Comparison of ENCODE assay signal across 8 mouse cellular contexts in the genomic region with DNA sequence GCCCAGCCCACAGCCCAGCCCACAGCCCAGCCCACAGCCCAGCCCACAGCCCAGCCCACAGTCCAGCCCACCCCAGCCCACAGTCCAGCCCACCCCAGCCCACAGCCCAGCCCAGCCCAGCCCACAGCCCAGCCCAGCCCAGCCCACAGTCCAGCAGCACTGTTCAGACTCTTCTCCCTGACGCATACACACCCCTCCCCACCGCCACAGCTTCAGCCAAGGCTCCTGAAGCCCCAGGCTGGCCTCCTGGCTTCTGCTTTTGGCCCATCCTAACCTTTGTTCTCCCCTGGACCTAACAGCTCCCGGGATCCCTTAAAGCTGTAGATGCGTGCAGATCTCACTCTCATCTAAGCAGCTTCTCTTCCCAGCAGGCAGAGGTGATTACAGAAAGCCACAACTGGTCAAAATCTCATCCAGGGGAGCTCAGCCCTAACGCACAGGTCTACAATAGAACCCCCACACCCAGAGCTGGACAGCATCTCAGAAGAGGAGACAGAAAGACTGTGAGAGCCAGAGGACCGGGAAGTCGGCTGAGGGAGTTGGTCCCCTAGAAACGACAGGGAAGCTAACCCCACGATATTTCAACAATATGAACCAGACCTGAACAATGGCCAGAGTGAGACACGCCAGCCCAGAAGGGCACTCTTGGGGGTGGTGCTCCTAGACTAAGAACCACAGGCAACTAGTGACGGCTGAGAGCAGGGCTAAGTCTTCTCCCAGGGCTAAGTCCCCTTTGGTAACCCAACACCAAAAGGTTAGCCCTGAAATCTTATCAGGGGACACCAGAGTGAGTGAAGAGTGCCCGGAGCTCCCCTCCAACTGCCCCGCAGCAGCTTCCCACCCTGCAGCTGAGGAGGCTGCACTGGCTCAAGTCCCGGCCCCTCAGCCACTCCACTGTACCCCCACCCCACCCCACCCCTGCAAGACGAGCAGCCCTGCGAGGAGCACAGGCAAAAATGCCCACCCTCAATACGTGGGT. TPM values are rescaled to one million over a fixed set of nuclear protein-coding genes. Genes with fewer than 3 reads are reported as not detected.
A peak's percentile ranks its signal among the peaks of the same experiment; 100 is the strongest.
DNase-seq lines count a peak whose midpoint lies in the region; ATAC-seq and TF ChIP-seq lines count a peak whose summit lies in the region.

No protein-coding gene starts in this region.

- no peaks in the 10 kb centered on the region for H3K9me3 ChIP-seq in stomach, embryonic 16.5 days (replicated peaks; ENCODE audit: control insufficient read depth, low read length)

- H3K9ac ChIP-seq in stomach, embryonic 16.5 days (ENCODE audit: low read length) = peak overlapping the region; percentile 59

- no peak overlapping the region for H3K4me3 ChIP-seq in embryonic fibroblast, embryonic 13.5 days (ENCODE audit: insufficient read depth, low read length)
- H3K4me3 ChIP-seq in kidney, adult 2 months (ENCODE audit: insufficient read depth, low read depth, low read length) = no peak overlapping the region
- H3K4me3 ChIP-seq in stomach, embryonic 16.5 days (replicated peaks; ENCODE audit: low read length) = peak overlapping the region; percentile 23

- H3K27me3 ChIP-seq in kidney, adult 2 months (replicated peaks; ENCODE audit: control insufficient read depth, insufficient read depth, low read length) = no peaks in the 10 kb centered on the region
- no peaks in the 10 kb centered on the region for H3K27me3 ChIP-seq in stomach, embryonic 16.5 days (ENCODE audit: control insufficient read depth, insufficient read depth, low read length)

- peak; percentile 96 for DNase-seq in heart, adult 11 months
- no peak for DNase-seq in heart, adult 9 months (ENCODE audit: low spot score in 2 of 2)
- DNase-seq in kidney, adult 2 months = peak; percentile 79
- peak; percentile 60 for DNase-seq in lung, postnatal 10 days
- DNase-seq in cerebellum, postnatal 25 days = no peak
- no peak for DNase-seq in spleen, adult 12 weeks (ENCODE audit: low spot score)

- H3K4me2 ChIP-seq in stomach, embryonic 16.5 days (ENCODE audit: low read depth, low read length) = peak overlapping the region; percentile 53

- no peaks in the 10 kb centered on the region; the same call in 1 of the 2 replicates for H3K36me3 ChIP-seq in kidney, adult 2 months (ENCODE audit: control insufficient read depth, insufficient read depth, low read length)
- no peaks in the 10 kb centered on the region for H3K36me3 ChIP-seq in stomach, embryonic 16.5 days (ENCODE audit: control insufficient read depth, insufficient read depth, low read length)

- ATAC-seq in stomach, embryonic 16.5 days (ENCODE audit: insufficient read depth, low FRiP score) = peak; percentile 79

- H3K27ac ChIP-seq in embryonic fibroblast, embryonic 13.5 days (ENCODE audit: insufficient read depth, low read length) = no peak overlapping the region
- 0 out of 2 replicates have a peak overlapping the region, but pooled peaks have one; percentile 8 for H3K27ac ChIP-seq in kidney, adult 2 months (ENCODE audit: insufficient read depth, low read depth, low read length)
- H3K27ac ChIP-seq in stomach, embryonic 16.5 days (ENCODE audit: low read length) = peak overlapping the region; percentile 72

- TF ChIP-seq CTCF in embryonic fibroblast, embryonic 13.5 days (IDR thresholded peaks at IDR 0.05; ENCODE audit: borderline replicate concordance, insufficient read depth, low read length) = no peak
- no peak for TF ChIP-seq CTCF in kidney, adult 2 months (conservative IDR thresholded peaks at IDR 0.05; ENCODE audit: insufficient read depth, insufficient read length, low read depth, low read length)

- peaks cover 5% of the 10 kb centered on the region for H3K4me1 ChIP-seq in embryonic fibroblast, embryonic 13.5 days (ENCODE audit: control insufficient read depth, insufficient read depth, low read length)
- H3K4me1 ChIP-seq in kidney, adult 2 months (ENCODE audit: control insufficient read depth, insufficient read depth, low read length) = peaks cover 33% of the 10 kb centered on the region
- peaks cover 15% of the 10 kb centered on the region for H3K4me1 ChIP-seq in stomach, embryonic 16.5 days (ENCODE audit: control insufficient read depth, insufficient read depth, low read length)

- TF ChIP-seq POLR2A in embryonic fibroblast, embryonic 13.5 days (IDR thresholded peaks at IDR 0.05; ENCODE audit: low read depth, low read length) = peak; percentile 53; the same call in 1 of the 2 replicates
- no peak for TF ChIP-seq POLR2A in kidney, adult 2 months (IDR thresholded peaks at IDR 0.05; ENCODE audit: low read depth, low read length)

- 19% methylated on average over 17 of the region's 17 CpGs for WGBS in kidney, adult 2 months
- 11% methylated on average over 17 of the region's 17 CpGs for WGBS in stomach, embryonic 16.5 days

RNA-seq across cellular contexts. Expression of a gene that starts 14.7 kb away (rescaled TPM):
- polyA plus RNA-seq in embryonic fibroblast, embryonic 13.5 days (2011; ENCODE audit: insufficient read length, low read depth, missing spikeins) = 40.2 and 40.8 TPM in 2 replicates
- 8.0 and 17.0 TPM in 2 replicates for polyA plus RNA-seq in kidney, adult 2 months (2012; rRNA removed)
- polyA plus RNA-seq in stomach, embryonic 16.5 days (2015; fragmentation: Nextera tagmentation; extraction: Ambion mirVana) = 14.4 and 14.8 TPM in 2 replicates

RNA-seq across cellular contexts. Expression of a gene that starts 26.9 kb away (rescaled TPM):
- 2.9 and 4.7 TPM in 2 replicates for polyA plus RNA-seq in embryonic fibroblast, embryonic 13.5 days (2011; ENCODE audit: insufficient read length, low read depth, missing spikeins)
- 286 and 363 TPM in 2 replicates for polyA plus RNA-seq in kidney, adult 2 months (2012; rRNA removed)
- polyA plus RNA-seq in stomach, embryonic 16.5 days (2015; fragmentation: Nextera tagmentation; extraction: Ambion mirVana) = 103 and 124 TPM in 2 replicates

Comparison
In these comparisons a context has a peak if more than half of its experiments do, and no peak if none do; other contexts are left out.
1. DNase-seq: peak in heart, adult 11 months (single experiment), kidney, adult 2 months (single experiment) and lung, postnatal 10 days (single experiment); none in heart, adult 9 months (0 of 2), cerebellum, postnatal 25 days (0 of 2) and spleen, adult 12 weeks (single experiment).
2. RNA of a gene that starts 26.9 kb away (polyA plus RNA-seq): 286 to 363 TPM in kidney, adult 2 months and 103 to 124 TPM in stomach, embryonic 16.5 days; 2.9 to 4.7 TPM in embryonic fibroblast, embryonic 13.5 days; every median in the first group is over 10 times any median in the second.